Mouse (Mus musculus): ENCODE data around the gene Znhit1. TPM values are rescaled to one million over a fixed set of nuclear protein-coding genes. Genes with fewer than 3 reads are reported as not detected.

The Znhit1 gene
- total RNA-seq, 2 experiments from 2014 or later: 61.2 to 79.6 TPM

- intact Hi-C loops (cut with DNase I): no loop called here
- no peak overlapping the region for H3K27ac ChIP-seq
- no peak for DNase-seq
- no peak overlapping the region for H3K4me3 ChIP-seq
- TF ChIP-seq CTCF (IDR thresholded peaks at IDR 0.05): no peak
Observed at GRCm38 (mm10) chr5:137015913-137016312, 28.1 kb upstream of the Znhit1 start.

DNA sequence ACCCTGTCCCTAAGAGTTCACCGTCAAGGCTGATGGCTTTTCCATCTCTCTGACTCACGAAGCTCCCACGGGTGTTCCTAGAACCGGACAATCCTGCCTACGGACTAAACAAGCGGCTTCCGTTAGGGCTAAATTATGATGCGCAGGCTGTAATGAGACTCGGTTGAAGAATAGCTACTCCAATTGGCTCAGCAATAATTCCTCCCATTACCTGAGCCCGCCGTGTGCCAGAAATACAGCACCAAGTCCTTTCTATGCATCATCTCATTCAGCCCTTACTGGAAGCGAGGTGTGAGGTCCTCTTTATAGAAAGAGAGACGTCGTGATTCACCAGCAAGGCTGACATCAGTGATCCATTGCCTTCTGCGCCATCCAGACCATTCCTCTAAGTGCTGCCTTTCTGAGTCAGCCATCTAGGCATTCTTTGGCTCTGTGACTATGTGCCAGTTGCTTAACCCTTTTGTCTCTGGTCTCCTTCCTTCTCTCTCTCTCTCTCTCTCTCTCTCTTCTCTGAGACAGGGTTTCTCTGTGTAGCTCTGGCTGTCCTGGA lies 24.7 kb upstream of the Znhit1 start:
- Histone ChIP-seq H3K27ac (no peak overlapping the region), H3K4me3 (no peak overlapping the region)
- DNase-seq: no peak
- TF ChIP-seq CTCF (IDR thresholded peaks at IDR 0.05): no peak
- intact Hi-C loops (cut with DNase I): no loop called here

- H3K27ac ChIP-seq: no peak overlapping the region
- no peak overlapping the region for H3K4me3 ChIP-seq
- intact Hi-C loops (cut with DNase I): no loop called here
- DNase-seq: no peak
- peak; percentile 71 for TF ChIP-seq CTCF (IDR thresholded peaks at IDR 0.05)
Observed at GRCm38 (mm10) chr5:137009988-137010387, 22.2 kb upstream of the Znhit1 start.

GRCm38 (mm10) chr5:137007276-137007675 lies 19.5 kb upstream of the Znhit1 start:
- no peak for DNase-seq
- intact Hi-C loops (cut with DNase I): no loop called here
- TF ChIP-seq CTCF (IDR thresholded peaks at IDR 0.05): no peak
- H3K4me3 ChIP-seq: no peak overlapping the region
- H3K27ac ChIP-seq: no peak overlapping the region

- intact Hi-C loops (cut with DNase I): no loop called here
- no peak overlapping the region for H3K4me3 ChIP-seq
- no peak for TF ChIP-seq CTCF (IDR thresholded peaks at IDR 0.05)
- no peak overlapping the region for H3K27ac ChIP-seq
- DNase-seq: no peak
Observed at GRCm38 (mm10) chr5:137000612-137001011, 12.8 kb upstream of the Znhit1 start.

GRCm38 (mm10) chr5:136999449-136999848 lies 11.6 kb upstream of the Znhit1 start:
- no peak for DNase-seq

GRCm38 (mm10) chr5:136989801-136990200 lies 2.0 kb upstream of the Znhit1 start:
- Histone ChIP-seq H3K27ac (no peak overlapping the region), H3K4me3 (no peak overlapping the region)
- DNase-seq: peak; percentile 13
- intact Hi-C loops (cut with DNase I): no loop called here
- no peak for TF ChIP-seq CTCF (IDR thresholded peaks at IDR 0.05)

More at GRCm38 (mm10) chr5:136999449-136999848, 11.6 kb upstream of the Znhit1 start:
- Histone ChIP-seq H3K27ac (no peak overlapping the region), H3K4me3 (no peak overlapping the region)
- intact Hi-C loops (cut with DNase I): no loop called here
- TF ChIP-seq CTCF (IDR thresholded peaks at IDR 0.05): no peak

GRCm38 (mm10) chr5:136988420-136988819 lies 599 bp upstream of the Znhit1 start:
- TF ChIP-seq CTCF (IDR thresholded peaks at IDR 0.05): no peak
- Histone ChIP-seq H3K27ac (peak overlapping the region; percentile 89), H3K4me3 (peak overlapping the region; percentile 91)
- intact Hi-C loops (cut with DNase I): no loop called here
- DNase-seq: peak; percentile 63

DNA sequence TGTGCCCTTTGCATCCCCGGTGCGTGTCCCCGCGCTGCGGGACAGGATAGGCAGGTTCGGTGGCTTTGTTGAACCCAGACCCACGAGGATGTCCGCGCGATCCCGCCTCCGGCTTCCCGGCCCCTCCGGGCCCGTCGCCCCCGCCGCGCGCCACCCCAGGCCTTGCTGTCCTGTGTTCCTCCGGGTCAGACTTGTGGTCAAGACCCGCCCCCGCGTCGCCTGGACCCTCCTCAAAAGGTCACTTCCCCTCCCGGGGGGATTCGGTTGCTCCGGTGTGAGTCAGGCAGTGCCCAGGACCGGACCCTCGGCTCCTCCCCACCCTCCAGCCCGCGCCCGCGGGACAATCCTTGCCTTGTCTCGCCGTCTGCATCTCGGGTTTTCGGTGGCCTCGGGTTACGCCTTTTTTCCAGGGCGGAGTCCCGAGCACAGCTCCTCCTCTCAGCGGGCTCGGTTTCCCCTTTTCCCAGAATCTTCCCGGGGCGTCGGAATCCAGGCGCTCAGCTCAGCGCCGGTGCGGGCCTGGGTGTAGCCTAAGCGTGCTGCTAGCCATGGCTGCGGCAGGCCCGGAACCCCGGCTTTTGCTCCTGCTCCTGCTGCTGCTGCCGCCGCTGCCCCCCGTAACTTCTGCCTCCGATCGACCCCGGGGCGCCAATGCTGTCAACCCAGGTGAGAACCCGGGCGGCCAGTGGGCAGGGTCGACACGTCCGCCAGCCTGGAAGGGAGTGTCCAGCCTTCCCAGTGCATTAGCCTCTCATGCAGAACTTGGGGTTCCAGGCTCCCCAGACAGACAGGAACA lies 485 bp downstream of the Znhit1 start:
- no peak for TF ChIP-seq CTCF (IDR thresholded peaks at IDR 0.05)
- intact Hi-C loops (cut with DNase I): no loop called here
- Histone ChIP-seq H3K4me3 (peak overlapping the region; percentile 91), H3K27ac (peak overlapping the region; percentile 89)
- DNase-seq: peak; percentile 89

GRCm38 (mm10) chr5:136986695-136987137 lies 1.1 kb downstream of the Znhit1 start, which contains the start of gene Plod3:
Plod3 (plus strand) TSS chr5:136987019.
- TF ChIP-seq CTCF (IDR thresholded peaks at IDR 0.05): no peak
- Histone ChIP-seq H3K4me3 (peak within 1 kb of the TSS; percentile 91), H3K27ac (peak within 1 kb of the TSS; percentile 89)
- DNase-seq: peak; percentile 98
- intact Hi-C loops (cut with DNase I): no loop called here

- DNase-seq: peak; percentile 16
- intact Hi-C loops (cut with DNase I): no loop called here
- TF ChIP-seq CTCF (IDR thresholded peaks at IDR 0.05): no peak
- Histone ChIP-seq H3K27ac (no peak overlapping the region), H3K4me3 (no peak overlapping the region)
Observed at GRCm38 (mm10) chr5:136984828-136985227, 3.0 kb downstream of the Znhit1 start.

DNA sequence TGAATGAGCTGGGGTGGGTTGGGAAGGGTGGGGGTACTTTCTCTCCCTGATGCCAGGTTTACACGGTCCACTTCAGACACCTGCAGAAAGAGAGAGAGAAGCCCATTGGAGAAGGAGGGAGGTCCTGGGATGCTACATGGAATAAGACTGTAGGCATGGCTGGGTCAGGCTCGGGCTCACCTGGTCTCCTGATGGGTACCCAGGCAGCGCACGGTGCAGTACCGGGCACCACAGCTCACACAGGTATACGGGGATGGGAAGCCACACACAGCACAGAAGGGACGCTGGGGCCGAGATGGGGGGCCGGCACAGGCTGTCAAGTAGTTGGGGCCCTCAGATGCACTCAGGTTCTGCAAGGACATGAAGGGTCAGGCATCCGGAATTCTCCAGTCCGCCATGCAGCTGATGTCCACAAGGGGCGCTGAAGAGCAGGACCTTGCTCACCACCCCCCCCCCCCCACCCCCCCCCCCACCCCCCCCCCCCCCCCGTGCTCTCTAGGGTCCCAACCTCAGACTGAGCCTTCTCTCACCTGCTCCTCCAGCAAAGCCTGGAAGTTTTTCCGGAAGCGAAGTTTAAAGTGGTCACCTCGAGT lies 5.4 kb downstream of the Znhit1 start:
- Histone ChIP-seq H3K27ac (no peak overlapping the region), H3K4me3 (no peak overlapping the region)
- intact Hi-C loops (cut with DNase I): no loop called here
- TF ChIP-seq CTCF (IDR thresholded peaks at IDR 0.05): peak; percentile 61
- DNase-seq: peak; percentile 63

GRCm38 (mm10) chr5:136980974-136981373 lies 6.8 kb downstream of the Znhit1 start:
- no peak overlapping the region for H3K4me3 ChIP-seq
- intact Hi-C loops (cut with DNase I): no loop called here
- TF ChIP-seq CTCF (IDR thresholded peaks at IDR 0.05): peak; percentile 37; the same call in 1 of the 2 replicates
- DNase-seq: no peak
- no peak overlapping the region for H3K27ac ChIP-seq
